19 mouse cellular contexts compared by ENCODE assay signal in genomic region chr2:20661841-20662240, GRCm38 (mm10).
"Had no signal": no experiment of that assay in that cellular context is flagged by ENCODE, and none has a peak within 500 bp of the region (broad histone marks: within the 10 kb centered on the region; RNA-seq: fewer than 3 reads in every experiment).

No protein-coding gene starts in this region.

- H3K9ac ChIP-seq: lung, embryonic 15.5 days; midbrain, embryonic 13.5 days; midbrain, embryonic 15.5 days; neural tube, embryonic 12.5 days had no signal

- H3K36me3 ChIP-seq: lung, embryonic 15.5 days; midbrain, embryonic 13.5 days; midbrain, embryonic 15.5 days; neural tube, embryonic 12.5 days had no signal

- H3K27me3 ChIP-seq: lung, embryonic 15.5 days; megakaryocyte, embryonic 14.5 days; midbrain, embryonic 13.5 days; midbrain, embryonic 15.5 days; neural tube, embryonic 12.5 days had no signal

- DNase-seq: lung, adult 2 months; lung, postnatal 14 days; lung, postnatal 36 days; retina, postnatal 1 day; right cerebral cortex, adult 18-20 months; right cerebral cortex, postnatal 25 days; right cerebral cortex, postnatal 4 days; spleen, adult 18-20 months; thymus, adult 18-20 months; thymus, postnatal 14 days; thymus, postnatal 36 days had no signal

- H3K27ac ChIP-seq: lung, embryonic 15.5 days; macrophage; midbrain, embryonic 13.5 days; midbrain, embryonic 15.5 days; neural tube, embryonic 12.5 days had no signal

- ATAC-seq: lung, postnatal 0 days; midbrain, embryonic 13.5 days; midbrain, embryonic 15.5 days had no signal

- H3K4me1 ChIP-seq: megakaryocyte, embryonic 14.5 days; midbrain, embryonic 13.5 days; midbrain, embryonic 15.5 days; neural tube, embryonic 12.5 days had no signal

- H3K9me3 ChIP-seq: lung, embryonic 15.5 days; megakaryocyte, embryonic 14.5 days; midbrain, embryonic 13.5 days; midbrain, embryonic 15.5 days; neural tube, embryonic 12.5 days had no signal

- H3K4me2 ChIP-seq: lung, embryonic 15.5 days; midbrain, embryonic 11.5 days; midbrain, embryonic 13.5 days; midbrain, embryonic 15.5 days; neural tube, embryonic 12.5 days had no signal

- H3K4me3 ChIP-seq: lung, embryonic 15.5 days; megakaryocyte, embryonic 14.5 days; midbrain, embryonic 13.5 days; midbrain, embryonic 15.5 days; neural tube, embryonic 12.5 days had no signal
